Mouse (Mus musculus): ENCODE data around the gene Mobp. TPM values are rescaled to one million over a fixed set of nuclear protein-coding genes. Genes with fewer than 3 reads are reported as not detected.

The Mobp gene
- polyA plus RNA-seq, 1 experiment from 2014 or later = not detected

GRCm38 (mm10) chr9:120118212-120118611 lies 31.3 kb upstream of the Mobp start:
- Histone ChIP-seq H3K4me2 (no peak overlapping the region), H3K9ac (no peak overlapping the region), H3K4me3 (no peak overlapping the region), H3K36me3 (peaks cover 63% of the 10 kb centered on the region), H3K4me1 (no peaks in the 10 kb centered on the region), H3K9me3 (no peaks in the 10 kb centered on the region), H3K27me3 (no peaks in the 10 kb centered on the region), H3K27ac (no peak overlapping the region)
- ATAC-seq (ENCODE audit: insufficient number of reproducible peaks, insufficient read depth, low FRiP score, low TSS enrichment, low read depth) = no peak
- WGBS = 89% methylated on average over 4 of the region's 4 CpGs

GRCm38 (mm10) chr9:120120503-120120902 lies 29.0 kb upstream of the Mobp start:
- Histone ChIP-seq H3K9me3 (no peaks in the 10 kb centered on the region), H3K4me2 (no peak overlapping the region), H3K9ac (no peak overlapping the region), H3K27me3 (no peaks in the 10 kb centered on the region), H3K4me1 (no peaks in the 10 kb centered on the region), H3K27ac (no peak overlapping the region), H3K36me3 (peaks cover 75% of the 10 kb centered on the region), H3K4me3 (no peak overlapping the region)
- WGBS = 93% methylated on average over 7 of the region's 7 CpGs
- ATAC-seq (ENCODE audit: insufficient number of reproducible peaks, insufficient read depth, low FRiP score, low TSS enrichment, low read depth) = no peak

DNA sequence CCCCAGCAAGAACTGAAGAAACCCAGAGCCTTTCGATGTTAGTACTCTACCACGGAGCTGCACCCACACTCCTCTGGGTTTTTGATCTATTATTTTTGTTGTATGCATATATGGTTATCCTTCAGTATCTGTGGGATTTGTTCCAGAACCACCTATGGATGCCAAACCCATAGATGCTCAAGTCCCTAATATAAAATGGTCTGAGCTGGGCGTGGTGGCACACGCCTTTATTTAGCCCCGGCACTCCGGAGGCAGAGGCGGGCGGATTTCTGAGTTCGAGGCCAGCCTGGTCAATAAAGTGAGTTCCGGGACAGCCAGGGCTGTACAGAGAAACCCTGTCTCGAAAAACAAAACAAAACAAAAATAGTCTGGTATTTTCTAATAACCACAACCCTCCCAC lies 22.6 kb upstream of the Mobp start:
- H3K4me2 ChIP-seq = peak overlapping the region; percentile 59
- no peaks in the 10 kb centered on the region for H3K9me3 ChIP-seq
- peaks cover 16% of the 10 kb centered on the region for H3K4me1 ChIP-seq
- H3K36me3 ChIP-seq = peaks cover 55% of the 10 kb centered on the region
- H3K27me3 ChIP-seq = no peaks in the 10 kb centered on the region
- WGBS = 62% methylated on average over 11 of the region's 11 CpGs
- H3K27ac ChIP-seq = peak overlapping the region; percentile 87
- peak overlapping the region; percentile 99 for H3K4me3 ChIP-seq
- peak overlapping the region; percentile 63 for H3K9ac ChIP-seq
- ATAC-seq (ENCODE audit: insufficient number of reproducible peaks, insufficient read depth, low FRiP score, low TSS enrichment, low read depth) = no peak

DNA sequence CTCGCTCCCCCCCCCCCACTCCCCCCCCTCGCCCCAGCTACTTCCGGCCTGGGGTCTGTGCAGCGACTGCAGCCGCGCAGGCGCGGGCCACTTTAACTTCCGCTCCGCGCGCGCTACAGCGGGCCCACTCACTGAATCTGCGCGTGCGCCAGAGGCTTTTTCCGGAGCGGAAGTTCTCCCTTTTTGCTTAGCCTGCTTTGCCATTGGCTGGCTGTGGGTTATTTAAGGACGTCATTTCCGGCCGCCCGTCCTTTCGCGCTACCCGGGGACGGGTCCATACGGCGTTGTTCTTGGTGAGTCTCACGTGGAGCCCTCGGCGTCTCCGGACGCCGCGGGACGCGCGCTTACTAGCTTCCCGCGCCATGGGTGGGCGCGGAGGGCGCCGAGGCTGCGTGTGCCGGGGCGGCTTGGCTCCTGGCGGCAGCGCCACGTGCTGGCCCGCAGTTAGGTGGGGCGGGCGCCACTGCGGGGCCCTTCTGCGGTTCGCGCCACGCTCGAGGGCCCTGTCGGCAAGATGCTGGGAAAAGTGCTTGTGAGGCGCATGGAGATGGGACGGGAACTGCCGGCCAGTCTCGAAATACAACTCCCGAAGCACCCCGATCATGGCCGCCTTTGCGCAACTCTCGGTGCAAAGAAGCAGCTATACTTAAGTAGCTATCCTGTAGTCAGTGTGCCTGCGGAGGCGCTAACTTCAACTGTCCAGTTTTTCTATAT lies 21.8 kb upstream of the Mobp start, which contains the start of gene Rpsa:
Gene Rpsa (plus strand): TSS at position 152 of the 714 bp plus-strand sequence.
- peak; percentile 97 for ATAC-seq (ENCODE audit: insufficient number of reproducible peaks, insufficient read depth, low FRiP score, low TSS enrichment, low read depth)
- H3K27me3 ChIP-seq = no peaks in the 10 kb centered on the region
- H3K9ac ChIP-seq = peak within 1 kb of the TSS; percentile 100
- H3K4me2 ChIP-seq = peak within 1 kb of the TSS; percentile 86
- H3K9me3 ChIP-seq = no peaks in the 10 kb centered on the region
- H3K36me3 ChIP-seq = peaks cover 58% of the 10 kb centered on the region
- WGBS = under 1% methylated on average over 72 of the region's 72 CpGs
- peaks cover 16% of the 10 kb centered on the region for H3K4me1 ChIP-seq
- H3K27ac ChIP-seq = peak within 1 kb of the TSS; percentile 90
- peak within 1 kb of the TSS; percentile 99 for H3K4me3 ChIP-seq

GRCm38 (mm10) chr9:120129276-120129675 lies 20.2 kb upstream of the Mobp start:
- Histone ChIP-seq H3K4me1 (peaks cover 16% of the 10 kb centered on the region), H3K27me3 (no peaks in the 10 kb centered on the region), H3K27ac (no peak overlapping the region), H3K4me2 (peak overlapping the region; percentile 86), H3K4me3 (peak overlapping the region; percentile 99), H3K36me3 (peaks cover 48% of the 10 kb centered on the region), H3K9ac (peak overlapping the region; percentile 100), H3K9me3 (no peaks in the 10 kb centered on the region)
- WGBS = 67% methylated on average over 10 of the region's 10 CpGs
- no peak for ATAC-seq (ENCODE audit: insufficient number of reproducible peaks, insufficient read depth, low FRiP score, low TSS enrichment, low read depth)

DNA sequence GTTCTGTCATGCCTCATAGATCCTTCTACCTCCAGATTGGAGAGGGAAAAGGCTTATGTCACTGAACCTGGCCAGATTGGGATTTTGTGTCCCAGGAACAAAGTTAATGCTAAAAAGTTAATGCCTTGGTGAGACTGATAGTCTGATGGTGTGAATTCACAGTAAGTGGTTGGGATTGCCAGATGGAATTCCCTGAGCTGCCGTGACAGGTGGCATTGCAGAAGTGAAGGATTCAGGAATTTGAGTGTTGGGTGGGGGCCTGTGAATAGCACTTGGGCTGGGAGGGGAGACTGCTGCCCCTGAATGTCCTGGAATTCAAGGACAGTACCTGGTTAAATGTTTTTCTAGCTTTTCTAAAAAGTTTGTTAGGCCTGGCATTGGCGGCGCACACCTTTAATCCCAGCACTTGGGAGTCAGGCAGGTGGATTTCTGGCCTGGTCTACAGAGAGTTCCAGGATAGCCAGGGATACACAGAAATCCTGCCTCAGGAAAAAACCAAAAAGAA lies 17.7 kb upstream of the Mobp start:
- H3K4me2 ChIP-seq = no peak overlapping the region
- WGBS = 91% methylated on average over 3 of the region's 3 CpGs
- H3K9ac ChIP-seq = no peak overlapping the region

GRCm38 (mm10) chr9:120132980-120133754 lies 16.3 kb upstream of the Mobp start:
- Histone ChIP-seq H3K4me1 (peaks cover 12% of the 10 kb centered on the region), H3K27me3 (no peaks in the 10 kb centered on the region), H3K9ac (no peak overlapping the region), H3K27ac (peak overlapping the region; percentile 18; the same call in 1 of the 2 replicates), H3K4me2 (no peak overlapping the region), H3K9me3 (no peaks in the 10 kb centered on the region), H3K36me3 (peaks cover 47% of the 10 kb centered on the region), H3K4me3 (no peak overlapping the region)
- ATAC-seq (ENCODE audit: insufficient number of reproducible peaks, insufficient read depth, low FRiP score, low TSS enrichment, low read depth) = no peak
- WGBS = 32% methylated on average over 8 of the region's 8 CpGs

More for the DNA sequence above, 17.7 kb upstream of the Mobp start:
- Histone ChIP-seq H3K27ac (no peak overlapping the region), H3K27me3 (no peaks in the 10 kb centered on the region), H3K9me3 (no peaks in the 10 kb centered on the region), H3K36me3 (peaks cover 47% of the 10 kb centered on the region), H3K4me1 (peaks cover 14% of the 10 kb centered on the region), H3K4me3 (no peak overlapping the region)
- no peak for ATAC-seq (ENCODE audit: insufficient number of reproducible peaks, insufficient read depth, low FRiP score, low TSS enrichment, low read depth)

GRCm38 (mm10) chr9:120133755-120134475 lies 15.6 kb upstream of the Mobp start:
- no peak overlapping the region for H3K27ac ChIP-seq
- no peak overlapping the region for H3K4me2 ChIP-seq
- no peak overlapping the region for H3K9ac ChIP-seq
- H3K27me3 ChIP-seq = no peaks in the 10 kb centered on the region
- no peaks in the 10 kb centered on the region for H3K9me3 ChIP-seq
- whole genome bisulfite sequencing = 48% methylated on average over 6 of the region's 6 CpGs
- peaks cover 7% of the 10 kb centered on the region for H3K4me1 ChIP-seq
- H3K4me3 ChIP-seq = no peak overlapping the region
- no peak for ATAC-seq (ENCODE audit: insufficient number of reproducible peaks, insufficient read depth, low FRiP score, low TSS enrichment, low read depth)
- H3K36me3 ChIP-seq = peaks cover 42% of the 10 kb centered on the region

DNA sequence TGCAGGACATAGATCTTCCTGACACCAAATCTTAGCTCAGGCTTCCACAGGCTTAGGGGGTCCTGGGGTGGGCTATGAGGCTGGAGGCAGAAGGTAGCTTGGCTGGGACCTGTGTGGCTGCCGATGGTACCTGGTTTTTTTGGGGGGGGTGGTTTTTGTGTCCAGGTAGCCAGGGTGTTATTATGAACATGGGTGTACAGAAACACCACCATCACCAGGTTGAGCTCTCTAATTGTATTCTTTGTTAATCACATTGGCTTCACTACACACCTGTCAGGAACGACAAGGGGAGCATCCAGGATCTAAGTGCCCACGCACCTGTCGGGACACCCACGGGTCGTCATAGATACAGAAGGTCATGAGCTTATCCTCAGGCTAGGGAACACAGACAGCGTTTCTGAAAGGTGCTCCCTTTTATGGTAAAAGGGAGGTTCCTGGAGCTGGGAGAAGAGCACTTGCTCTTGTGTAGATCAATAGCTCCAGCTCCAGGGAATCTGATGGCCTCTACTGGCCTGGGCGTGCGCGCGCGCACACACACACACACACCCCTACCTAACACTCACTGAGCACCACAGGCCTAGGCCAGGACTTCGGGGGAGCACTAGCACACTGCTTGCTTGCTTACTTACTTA lies 14.9 kb upstream of the Mobp start:
- ATAC-seq (ENCODE audit: insufficient number of reproducible peaks, insufficient read depth, low FRiP score, low TSS enrichment, low read depth) = no peak
- 74% methylated on average over 12 of the region's 13 CpGs for WGBS

DNA sequence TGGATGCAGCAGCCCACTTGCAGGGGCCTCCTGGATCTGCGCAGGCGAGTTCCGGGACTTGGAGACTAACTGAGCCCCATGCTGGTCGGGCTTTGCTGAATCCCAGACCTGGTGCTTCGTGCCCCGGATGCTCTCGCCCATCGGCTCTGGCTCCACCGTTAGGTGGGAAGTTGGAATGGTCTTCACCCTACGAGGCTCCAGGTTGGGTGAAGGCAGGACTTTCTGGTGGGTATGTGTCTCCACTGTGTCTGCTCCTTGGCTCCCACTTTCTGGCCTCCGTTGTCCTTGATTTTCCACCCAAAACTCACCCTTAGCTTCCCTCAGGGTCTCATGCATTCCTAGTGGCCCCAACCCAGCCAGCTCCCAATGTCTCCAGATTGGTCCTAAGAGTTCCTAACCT lies 14.1 kb upstream of the Mobp start:
- 91% methylated on average over 11 of the region's 11 CpGs for WGBS
- peaks cover 27% of the 10 kb centered on the region for H3K36me3 ChIP-seq

More for the DNA sequence above, 14.9 kb upstream of the Mobp start:
- no peak overlapping the region for H3K9ac ChIP-seq
- H3K36me3 ChIP-seq = peaks cover 35% of the 10 kb centered on the region
- no peaks in the 10 kb centered on the region for H3K4me1 ChIP-seq
- H3K4me2 ChIP-seq = no peak overlapping the region
- H3K4me3 ChIP-seq = no peak overlapping the region
- H3K27ac ChIP-seq = no peak overlapping the region
- H3K9me3 ChIP-seq = no peaks in the 10 kb centered on the region
- no peaks in the 10 kb centered on the region for H3K27me3 ChIP-seq

DNA sequence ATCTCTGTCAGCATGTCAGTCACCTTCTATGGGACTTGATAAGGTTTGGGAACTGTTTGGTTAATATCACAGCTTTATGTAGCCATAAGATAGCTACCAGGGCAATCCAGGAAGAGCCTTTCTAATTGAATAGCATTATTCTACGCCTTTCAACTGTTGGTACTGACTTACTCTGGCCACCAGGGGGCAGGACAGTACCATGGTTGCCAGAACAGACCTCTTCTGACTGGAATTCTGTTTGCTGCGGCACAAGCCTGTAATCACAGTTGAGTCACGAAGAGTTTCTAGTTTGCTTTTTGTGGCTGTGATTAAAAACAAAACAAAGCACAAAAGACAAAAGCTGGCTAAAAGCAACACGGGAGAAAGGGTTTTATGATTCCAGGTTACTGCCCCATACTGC lies 8.9 kb upstream of the Mobp start:
- H3K9me3 ChIP-seq = no peaks in the 10 kb centered on the region
- ATAC-seq (ENCODE audit: insufficient number of reproducible peaks, insufficient read depth, low FRiP score, low TSS enrichment, low read depth) = no peak

More for the DNA sequence above, 14.1 kb upstream of the Mobp start:
- Histone ChIP-seq H3K27me3 (no peaks in the 10 kb centered on the region), H3K9me3 (no peaks in the 10 kb centered on the region), H3K4me1 (no peaks in the 10 kb centered on the region), H3K4me2 (no peak overlapping the region), H3K27ac (no peak overlapping the region), H3K4me3 (no peak overlapping the region), H3K9ac (0 out of 2 replicates have a peak overlapping the region, but pooled peaks have one; percentile 36)
- no peak for ATAC-seq (ENCODE audit: insufficient number of reproducible peaks, insufficient read depth, low FRiP score, low TSS enrichment, low read depth)

More for the DNA sequence above, 8.9 kb upstream of the Mobp start:
- Histone ChIP-seq H3K27me3 (no peaks in the 10 kb centered on the region), H3K9ac (0 out of 2 replicates have a peak overlapping the region, but pooled peaks have one; percentile 32), H3K4me3 (no peak overlapping the region), H3K4me1 (no peaks in the 10 kb centered on the region), H3K27ac (no peak overlapping the region), H3K4me2 (no peak overlapping the region), H3K36me3 (no peaks in the 10 kb centered on the region)
- WGBS = 8% methylated on average over 4 of the region's 4 CpGs
